Mouse (Mus musculus) MEL (cell line): ENCODE data around the gene Ankrd52. TPM values are rescaled to one million over a fixed set of nuclear protein-coding genes. Genes with fewer than 3 reads are reported as not detected.

ENCODE experiments used
- DNase-seq: peaks from one replicate; pipeline ENCODE4 v3.0.0; 2011; ENCODE audit warnings: low read depth, low spot score
- H3K27ac ChIP-seq: 2 replicates; pipeline ENCODE4 v1.5.1; 2012; ENCODE audit warnings: low read depth, mild to moderate bottlenecking, control low read depth, low read length, moderate library complexity; ENCODE audit not compliant: control insufficient read depth
- H3K27me3 ChIP-seq, 2 experiments: fragments of 150-350 bp in 1 of 2; sonication (generic) in 1 of 2; 2 replicates each; pipeline ENCODE4 v1.6.1; 2012; ENCODE audit warnings: low read length in 2 of 2, mild to moderate bottlenecking in 2 of 2, improper control_type of control experiment in 1 of 2, moderate library complexity in 1 of 2; ENCODE audit not compliant: insufficient read depth in 2 of 2, control insufficient read depth in 1 of 2
- H3K36me3 ChIP-seq, 2 experiments: 2 replicates each; pipeline ENCODE4 v1.6.1; 2012 to 2014; ENCODE audit warnings: low read length in 2 of 2, improper control_type of control experiment in 1 of 2, inconsistent platforms in 1 of 2, mild to moderate bottlenecking in 1 of 2; ENCODE audit not compliant: insufficient read depth in 2 of 2, control insufficient read depth in 1 of 2
- H3K4me1 ChIP-seq, 2 experiments: fragments of 150-350 bp in 1 of 2; sonication (generic) in 1 of 2; 2 replicates each; pipeline ENCODE4 v1.6.1; 2012; ENCODE audit warnings: low read length in 2 of 2, improper control_type of control experiment in 1 of 2, mild to moderate bottlenecking in 1 of 2; ENCODE audit not compliant: insufficient read depth in 2 of 2, control insufficient read depth in 1 of 2
- H3K4me3 ChIP-seq, 2 experiments: fragments of 150-350 bp in 1 of 2; sonication (generic) in 1 of 2; 2 replicates each; pipeline ENCODE4 v1.5.1; 2012; ENCODE audit warnings: low read depth in 2 of 2, low read length in 2 of 2, mild to moderate bottlenecking in 2 of 2, moderate library complexity in 2 of 2, control low read depth in 1 of 2, improper control_type of control experiment in 1 of 2; ENCODE audit not compliant: control insufficient read depth in 1 of 2, insufficient read depth in 1 of 2
- H3K79me2 ChIP-seq: 2 replicates; pipeline ENCODE4 v1.6.1; 2012; ENCODE audit warnings: mild to moderate bottlenecking, low read length, moderate library complexity; ENCODE audit not compliant: control insufficient read depth, poor library complexity, insufficient read depth
- H3K9ac ChIP-seq: 2 replicates; pipeline ENCODE4 v1.6.1; 2012; ENCODE audit warnings: low read depth, mild to moderate bottlenecking, control low read depth, low read length, moderate library complexity; ENCODE audit not compliant: control insufficient read depth, poor library complexity, severe bottlenecking
- H3K9me3 ChIP-seq: fragments of 150-350 bp; sonication (generic); replicated peaks from 2 replicates; pipeline ENCODE4 v1.6.1; 2012; ENCODE audit warnings: mild to moderate bottlenecking, low read length, improper control_type of control experiment, moderate library complexity; ENCODE audit not compliant: insufficient read depth
- BHLHE40 ChIP-seq: IDR thresholded peaks from 2 replicates; pipeline ENCODE4 v1.6.1; 2012; ENCODE audit warnings: low read depth, mild to moderate bottlenecking, inconsistent platforms, low read length, improper control_type of control experiment, borderline replicate concordance
- CHD1 ChIP-seq: IDR thresholded peaks from 2 replicates; pipeline ENCODE4 v1.6.1; 2012; ENCODE audit warnings: low read depth, mild to moderate bottlenecking, inconsistent platforms, low read length, improper control_type of control experiment
- CTCF ChIP-seq, 3 experiments: IDR thresholded peaks in 2 of 3; conservative IDR thresholded peaks in 1 of 3; 2 replicates each; pipeline ENCODE4 v1.5.1; 2011 to 2012; ENCODE audit warnings: low read length in 3 of 3, low read depth in 2 of 3, mild to moderate bottlenecking in 2 of 3, improper control_type of control experiment in 1 of 3, inconsistent platforms in 1 of 3, mixed read lengths in 1 of 3, moderate library complexity in 1 of 3; ENCODE audit not compliant: control insufficient read depth in 1 of 3, insufficient read depth in 1 of 3, poor library complexity in 1 of 3, severe bottlenecking in 1 of 3
- ELF1 ChIP-seq: IDR thresholded peaks from 2 replicates; pipeline ENCODE4 v1.6.1; 2014; ENCODE audit warnings: low read depth, mild to moderate bottlenecking, inconsistent platforms, low read length, improper control_type of control experiment, moderate library complexity
- HCFC1 ChIP-seq: IDR thresholded peaks from 2 replicates; pipeline ENCODE4 v1.6.1; 2012; ENCODE audit warnings: low read depth, mild to moderate bottlenecking, inconsistent platforms, low read length, improper control_type of control experiment, moderate library complexity
- KAT2A ChIP-seq: conservative IDR thresholded peaks from 2 replicates; pipeline ENCODE4 v1.6.1; 2012; ENCODE audit warnings: low read depth, low read length, improper control_type of control experiment, inconsistent platforms
- MAFK ChIP-seq: IDR thresholded peaks from 2 replicates; pipeline ENCODE4 v1.6.1; 2011; ENCODE audit warnings: low read depth, mild to moderate bottlenecking, low read length, improper control_type of control experiment, borderline replicate concordance
- MXI1 ChIP-seq: IDR thresholded peaks from 2 replicates; pipeline ENCODE4 v1.6.1; 2011; ENCODE audit warnings: mild to moderate bottlenecking, low read depth, low read length, improper control_type of control experiment
- MYC ChIP-seq: IDR thresholded peaks from 2 replicates; pipeline ENCODE4 v1.6.1; 2011; ENCODE audit warnings: low read depth, mild to moderate bottlenecking, low read length, improper control_type of control experiment, moderate library complexity
- POLR2A ChIP-seq, 2 experiments: IDR thresholded peaks; 2 replicates each; pipeline ENCODE4 v1.6.1; 2011 to 2012; ENCODE audit warnings: low read length in 2 of 2, mild to moderate bottlenecking in 2 of 2, control low read depth in 1 of 2, improper control_type of control experiment in 1 of 2, low read depth in 1 of 2, moderate library complexity in 1 of 2; ENCODE audit not compliant: control insufficient read depth in 1 of 2, insufficient read depth in 1 of 2, poor library complexity in 1 of 2
- RAD21 ChIP-seq: IDR thresholded peaks from 2 replicates; pipeline ENCODE4 v1.6.1; 2011; ENCODE audit warnings: mild to moderate bottlenecking, low read depth, low read length, improper control_type of control experiment
- TCF12 ChIP-seq: IDR thresholded peaks from 2 replicates; pipeline ENCODE4 v1.6.1; 2014; ENCODE audit warnings: low read depth, mild to moderate bottlenecking, inconsistent platforms, low read length, improper control_type of control experiment, moderate library complexity
- UBTF ChIP-seq: IDR thresholded peaks from 2 replicates; pipeline ENCODE4 v1.6.1; 2012; ENCODE audit warnings: low read depth, mild to moderate bottlenecking, inconsistent platforms, low read length, improper control_type of control experiment, moderate library complexity, borderline replicate concordance; ENCODE audit not compliant: insufficient read depth
- USF1 ChIP-seq: IDR thresholded peaks from 2 replicates; pipeline ENCODE4 v1.6.1; 2014; ENCODE audit warnings: low read depth, mild to moderate bottlenecking, inconsistent platforms, low read length, improper control_type of control experiment, moderate library complexity
- ZKSCAN1 ChIP-seq: IDR thresholded peaks from 2 replicates; pipeline ENCODE4 v1.6.1; 2012; ENCODE audit warnings: low read depth, mild to moderate bottlenecking, inconsistent platforms, low read length, improper control_type of control experiment, moderate library complexity
- polyA plus RNA-seq, 2 experiments: library from polyadenylated mRNA; stranded (reverse) in 1 of 2; unstranded in 1 of 2; fragments of >175 nt in 1 of 2; fragments of >200 nt in 1 of 2; gene quantifications; 2 replicates each; pipeline versions ENCODE4 v1.2.1 to v1.2.4; 2012; ENCODE audit warnings: low replicate concordance in 2 of 2, low read depth in 1 of 2; ENCODE audit not compliant: insufficient read length in 2 of 2, insufficient read depth in 1 of 2, missing spikeins in 1 of 2
- total RNA-seq: library from RNA; depleted of rRNA; stranded (reverse); fragments of 300-350 nt; gene quantifications from 2 replicates; pipeline ENCODE4 v1.2.3, GENCODE M21; 2012

Ankrd52 gene
- total and polyA plus RNA-seq, 3 experiments, result 9.5 to 39.9 TPM; not detected in 1

DNA sequence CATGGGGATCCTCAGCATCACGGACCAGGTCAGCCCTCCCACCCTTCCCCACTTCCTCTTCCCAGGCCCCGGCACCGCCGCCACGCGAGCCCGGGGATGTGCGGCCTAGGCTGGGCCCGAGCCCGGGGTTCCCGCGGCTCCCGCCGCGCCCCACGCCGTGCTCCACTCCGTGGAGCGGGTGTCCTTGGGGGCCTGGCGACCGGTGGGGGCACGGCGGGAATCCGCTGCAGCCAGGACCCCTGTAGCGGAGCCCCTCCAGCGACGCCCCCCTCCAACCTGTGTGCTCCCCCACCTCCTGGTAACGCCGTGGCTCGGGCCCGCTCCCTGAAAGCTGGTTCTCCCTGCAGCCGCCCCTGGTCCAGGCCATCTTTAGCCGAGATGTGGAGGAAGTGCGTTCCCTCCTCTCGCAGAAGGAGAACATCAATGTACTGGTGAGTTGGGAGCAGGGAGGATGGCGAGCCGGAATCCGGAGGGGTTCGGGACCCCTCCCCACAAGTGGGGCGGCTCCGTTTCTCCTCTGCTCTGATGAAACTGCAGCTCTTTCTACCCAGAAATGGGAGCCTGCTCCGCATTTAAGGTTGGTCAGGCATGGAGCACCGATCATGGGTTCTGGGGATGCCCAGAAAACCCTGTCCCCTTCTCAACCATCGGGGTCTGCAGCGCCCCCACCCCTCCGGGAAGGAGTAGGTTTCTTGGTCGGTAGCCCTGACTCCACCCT lies 466 bp downstream of the Ankrd52 start:
- Histone ChIP-seq H3K27me3 (no peaks in the 10 kb centered on the region), H3K27ac (peak overlapping the region; percentile 26), H3K4me3 (peak overlapping the region; percentile 90 to 99), H3K4me1 (peaks cover 0 to 14% of the 10 kb centered on the region in 2 experiments), H3K9me3 (no peaks in the 10 kb centered on the region), H3K79me2 (peaks cover 22% of the 10 kb centered on the region), H3K9ac (peak overlapping the region; percentile 97), H3K36me3 (peaks cover 2 to 8% of the 10 kb centered on the region in 2 experiments)
- peak; percentile 58 for DNase-seq
- peak in 1 of 2 experiments; percentile 24; a peak in 2 of 4 replicates for TF ChIP-seq POLR2A (IDR thresholded peaks at IDR 0.05; ENCODE audit: control insufficient read depth in 1 of 2, insufficient read depth in 1 of 2, low read depth in 1 of 2, low read length in 2 of 2, poor library complexity in 1 of 2)
- no peak for TF ChIP-seq BHLHE40
- peak in 2 of 3 experiments; percentile 13 to 35; a peak in 3 of 6 replicates for TF ChIP-seq CTCF (IDR thresholded peaks at IDR 0.05 in 2 of 3, conservative IDR thresholded peaks at IDR 0.05 in 1 of 3; ENCODE audit: control insufficient read depth in 1 of 3, insufficient read depth in 1 of 3, low read depth in 2 of 3, low read length in 3 of 3, poor library complexity in 1 of 3, severe bottlenecking in 1 of 3)
- no peak for TF ChIP-seq ZKSCAN1
- no peak for TF ChIP-seq USF1
- TF ChIP-seq MXI1, result 0 out of 2 replicates have a peak, but pooled peaks have one; percentile 14
- no peak; the same call in 1 of the 2 replicates for TF ChIP-seq HCFC1
- TF ChIP-seq ELF1, result 0 out of 2 replicates have a peak, but pooled peaks have one; percentile 22
- TF ChIP-seq MAFK, result no peak
- peak; percentile 99 for TF ChIP-seq UBTF
- no peak for TF ChIP-seq RAD21
- TF ChIP-seq TCF12, result peak; percentile 15; the same call in 1 of the 2 replicates
- peak; percentile 77; the same call in 1 of the 2 replicates for TF ChIP-seq CHD1

DNA sequence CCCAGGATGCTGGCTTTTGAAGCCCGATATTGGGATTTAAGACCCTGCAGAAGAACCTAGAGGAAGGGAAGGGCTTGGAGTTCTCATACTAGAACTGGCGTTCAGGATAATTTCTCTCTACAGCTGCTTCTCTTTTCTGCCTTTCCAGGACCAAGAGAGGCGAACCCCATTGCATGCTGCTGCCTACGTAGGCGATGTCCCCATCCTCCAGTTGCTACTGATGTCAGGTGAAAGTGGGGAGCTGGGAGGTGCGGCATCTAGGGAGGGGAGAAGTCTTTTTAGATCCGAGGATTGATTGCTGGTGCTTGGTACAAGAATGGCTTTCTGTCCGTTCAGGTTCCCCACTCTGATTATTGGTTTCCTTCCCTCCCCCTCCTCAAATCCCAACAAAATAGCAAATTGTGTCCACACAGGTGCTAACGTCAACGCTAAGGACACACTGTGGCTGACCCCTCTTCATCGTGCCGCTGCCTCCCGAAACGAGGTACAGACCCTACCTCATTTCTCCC lies 1.1 kb downstream of the Ankrd52 start:
- H3K9ac ChIP-seq, result peak overlapping the region; percentile 97
- no peak overlapping the region for H3K27ac ChIP-seq
- no peaks in the 10 kb centered on the region for H3K9me3 ChIP-seq
- DNase-seq, result no peak
- H3K4me3 ChIP-seq, result peak overlapping the region; percentile 90 to 99
- H3K4me1 ChIP-seq, result peaks cover 0 to 11% of the 10 kb centered on the region in 2 experiments
- H3K79me2 ChIP-seq, result peaks cover 22% of the 10 kb centered on the region
- TF ChIP-seq MYC (no peak), KAT2A (no peak)
- H3K36me3 ChIP-seq, result peaks cover 2 to 6% of the 10 kb centered on the region in 2 experiments
- no peaks in the 10 kb centered on the region for H3K27me3 ChIP-seq
